Mouse (Mus musculus) C3H10T1/2 (cell line): ENCODE data around the gene Rbp7. TPM values are rescaled to one million over a fixed set of nuclear protein-coding genes. Genes with fewer than 3 reads are reported as not detected.

ENCODE experiments used
- polyA plus RNA-seq, 2 experiments: library from polyadenylated mRNA; unstranded; fragments of >200 nt; fragmentation: generic; extraction: Trizol; gene quantifications; one replicate each; pipeline ENCODE4 v1.2.1; 2012; ENCODE audit warnings: missing spikeins in 2 of 2

Gene Rbp7
- under 1 TPM; 0.08 to 0.17 TPM for polyA plus RNA-seq

GRCm38 (mm10) chr4:149454879-149455278 lies at the start of gene Rbp7:
Gene Rbp7 (minus strand): TSS chr4:149454978.

GRCm38 (mm10) chr4:149485053-149485824 lies 30.5 kb upstream of the Rbp7 start, which contains the start of the genes Nmnat1 and Lzic:
Gene Nmnat1 (minus strand): TSS chr4:149485202.
Gene Lzic (plus strand): TSS chr4:149485229.

DNA sequence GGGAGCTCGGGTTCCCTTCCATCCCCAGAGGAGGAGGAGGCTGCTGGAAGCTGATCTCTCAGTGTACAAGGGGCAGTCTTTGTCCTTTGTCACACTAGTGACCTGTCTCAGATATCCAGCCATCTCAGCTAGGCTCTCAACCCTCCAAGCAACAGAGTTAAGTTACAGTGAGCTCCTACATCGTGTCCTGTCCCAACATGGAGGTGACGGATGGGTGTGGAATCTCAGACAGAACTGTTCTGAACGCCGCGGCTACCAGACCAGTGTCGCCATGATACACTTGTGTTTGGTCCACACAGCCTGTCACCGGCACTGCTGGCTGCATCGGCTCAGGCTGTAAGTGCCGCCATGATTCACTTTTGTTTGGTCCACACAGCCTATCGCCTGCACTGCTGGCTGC lies 22.3 kb upstream of the Rbp7 start, which contains the start of gene Tmem274:
Gene Tmem274 (plus strand): TSS at position 301 of the 400 bp plus-strand sequence.

DNA sequence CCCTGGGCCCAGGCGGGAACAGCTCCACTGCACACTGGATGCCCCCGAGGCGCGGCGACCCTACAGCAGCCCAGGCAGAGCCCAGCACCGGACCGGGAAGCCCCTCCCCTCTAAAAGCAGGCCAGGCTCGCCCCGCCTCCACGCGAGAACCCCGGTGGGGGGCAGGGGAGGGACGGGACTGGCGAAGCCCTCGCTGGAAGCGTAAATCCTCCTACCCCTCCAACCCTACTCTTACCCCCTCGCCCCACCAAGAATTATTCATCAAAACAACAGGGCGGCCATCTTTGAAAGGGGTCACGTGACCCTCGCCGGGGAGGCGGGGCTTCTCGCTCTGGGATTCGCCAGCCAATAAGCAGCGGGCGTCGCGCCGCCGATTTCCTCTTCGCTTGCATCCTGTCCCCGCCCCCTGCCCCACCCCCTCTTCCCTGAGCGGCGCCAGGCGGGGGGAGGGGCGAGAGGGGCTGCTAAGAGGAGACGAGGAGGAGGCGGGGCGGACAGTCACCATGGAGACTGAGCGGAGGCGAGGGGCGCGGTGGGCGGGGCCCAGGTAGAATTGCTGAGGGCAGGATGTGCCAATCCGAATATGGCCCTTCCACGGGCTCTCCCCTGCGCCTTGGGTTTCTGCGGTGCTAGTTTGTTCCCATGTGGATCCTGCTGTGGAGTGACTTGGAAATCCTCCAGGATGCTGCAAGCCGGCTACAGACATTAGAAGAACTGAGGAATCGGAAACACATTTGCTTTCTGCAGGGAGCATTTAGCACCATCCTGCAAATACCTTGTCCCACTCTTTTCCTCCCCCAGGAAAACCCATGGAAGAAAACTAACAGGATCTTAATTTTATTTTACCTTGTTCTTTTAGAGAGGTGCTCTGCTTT lies 28.2 kb downstream of the Rbp7 start, which contains the start of gene Ube4b:
Gene Ube4b (minus strand): TSS at position 425 of the 875 bp plus-strand sequence.

Other genes with a start within 250 kb of the Rbp7 start
- 1 to 10 TPM in 1 of 2 experiments, under 1 TPM in 1; 0.55 to 7.6 TPM for gene Kif1b, start 147.3 kb downstream of the Rbp7 start, polyA plus RNA-seq
- 10 to 100 TPM; 14.9 to 60.1 TPM for gene Ube4b, start 28.2 kb downstream of the Rbp7 start, polyA plus RNA-seq
- not detected for gene Tmem274, start 22.4 kb upstream of the Rbp7 start, polyA plus RNA-seq
- gene Nmnat1, start 30.2 kb upstream of the Rbp7 start, polyA plus RNA-seq, result 1 to 10 TPM; 3.3 to 7.5 TPM
- gene Lzic, start 30.3 kb upstream of the Rbp7 start, polyA plus RNA-seq, result 10 to 100 TPM in 1 of 2 experiments, 1 to 10 TPM in 1; 5.0 to 20.1 TPM
- 10 to 100 TPM; 40.5 to 50.0 TPM for gene Ctnnbip1, start 63.3 kb upstream of the Rbp7 start, polyA plus RNA-seq
- gene Clstn1, start 131.5 kb upstream of the Rbp7 start, polyA plus RNA-seq, result 100 to 1,000 TPM in 1 of 2 experiments, 10 to 100 TPM in 1; 33.5 to 169 TPM
- gene Pik3cd, start 247.6 kb upstream of the Rbp7 start, polyA plus RNA-seq, result 1 to 10 TPM; 2.9 TPM